Mouse (Mus musculus) bone marrow macrophage, adult 2 months (primary cell): ENCODE results near the gene Nadk2.

Experiments used
- CTCF ChIP-seq: IDR thresholded peaks from 2 replicates; pipeline ENCODE4 v1.5.1; 2012; ENCODE audit warnings: low read depth, mild to moderate bottlenecking, low read length, moderate library complexity
- POLR2A ChIP-seq: IDR thresholded peaks from 2 replicates; pipeline ENCODE4 v1.6.1; 2012; ENCODE audit warnings: mild to moderate bottlenecking, low read depth, low read length, borderline replicate concordance

- TF ChIP-seq CTCF (no peak), POLR2A (no peak)
Measured at GRCm38 (mm10) chr15:9079626-9080025, 8.6 kb downstream of the Nadk2 start.
